Mouse (Mus musculus) cerebellum, postnatal 36 days (tissue): Measurements from ENCODE around the gene Sugct.

Experiments
- DNase-seq, 2 experiments: peaks; one replicate each; pipeline ENCODE4 v3.0.0; 2021 to 2022; ENCODE audit warnings: mixed read lengths in 2 of 2

Gene Sugct

GRCm38 (mm10) chr13:17694911-17695699, at the start of gene Sugct, which contains the start of gene Mplkip:
TSS of gene Sugct (minus strand) at chr13:17695553.
TSS of gene Mplkip (plus strand) at chr13:17695192.
- DNase-seq = peak; percentile 99 to 100

GRCm38 (mm10) chr13:17728798-17729197, 33.4 kb upstream of the Sugct start:
- DNase-seq = no peak

- no peak for DNase-seq
These were observed 32.6 kb upstream of the Sugct start for GRCm38 (mm10) chr13:17727922-17728321.

DNA sequence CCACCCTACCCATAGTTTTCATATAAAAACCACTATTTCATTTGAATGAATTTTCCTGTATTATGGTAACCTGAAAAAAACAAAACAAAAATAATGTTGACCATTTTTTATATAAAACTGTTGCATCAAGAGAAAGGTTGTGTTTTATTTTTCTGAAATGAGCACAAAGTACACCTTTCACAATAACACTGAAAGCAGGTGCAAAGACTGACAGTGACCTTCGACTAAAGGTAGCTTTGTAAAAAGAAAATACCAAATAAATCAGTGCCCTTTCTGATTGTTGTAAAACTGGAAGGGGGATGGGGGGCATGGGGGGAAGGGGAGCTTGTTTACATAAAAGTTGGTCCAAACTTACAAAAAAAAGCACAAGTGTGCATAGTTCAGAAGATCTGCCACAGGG, 22.0 kb upstream of the Sugct start:
- no peak for DNase-seq

DNA sequence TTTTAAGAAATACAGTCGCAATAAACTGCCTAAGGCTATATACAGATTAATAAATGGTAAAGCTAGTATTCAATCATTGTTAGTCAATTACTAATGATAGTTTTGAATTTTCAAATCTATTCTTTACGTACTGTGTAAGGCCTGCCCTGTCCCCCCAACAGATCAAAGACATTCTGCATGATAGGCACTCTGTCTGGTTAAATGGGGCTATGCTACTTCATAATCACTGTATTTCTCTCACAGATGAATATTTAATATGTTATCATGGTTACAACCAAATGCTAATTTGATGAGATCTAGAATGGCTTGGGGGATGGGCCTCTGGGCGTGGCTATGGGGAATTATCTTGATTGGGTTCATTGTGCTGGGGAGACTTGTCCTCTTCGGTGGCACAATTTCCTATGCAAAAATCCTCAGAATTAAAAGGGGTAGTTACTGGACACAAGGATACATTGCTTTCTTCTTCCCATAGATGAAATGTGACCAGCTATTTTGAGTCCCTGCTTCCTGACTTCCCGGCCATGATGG, 13.5 kb upstream of the Sugct start:
- no peak for DNase-seq

DNA sequence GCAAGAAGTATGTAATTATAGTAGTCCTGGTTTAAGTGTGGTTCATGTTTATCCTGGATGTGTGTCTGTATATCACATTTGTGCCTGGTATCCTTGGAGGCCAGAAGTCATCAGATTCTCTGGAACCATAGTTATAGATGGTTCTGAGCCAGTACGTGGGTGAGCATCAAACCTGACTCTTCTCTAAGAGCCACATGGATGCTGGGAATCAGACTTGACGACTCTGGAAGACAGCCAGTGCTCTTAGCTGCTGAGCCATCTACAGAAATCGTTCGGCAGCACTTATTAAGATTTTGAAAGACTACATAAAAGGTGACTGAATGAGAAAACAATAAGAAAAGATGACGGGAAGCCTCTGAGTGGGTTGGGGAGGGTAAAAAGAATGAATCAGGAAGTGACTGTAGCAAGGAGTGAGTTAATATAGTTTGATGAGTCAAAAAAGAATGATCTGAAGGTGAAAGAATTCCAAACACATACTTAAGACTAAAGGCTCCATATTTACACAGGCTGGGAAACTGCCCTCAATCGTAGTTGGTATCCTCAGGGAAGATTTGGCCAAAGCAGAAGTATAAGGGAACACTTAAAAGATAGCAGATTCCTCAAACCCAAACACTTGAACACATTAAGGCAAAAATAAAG, 10.0 kb upstream of the Sugct start:
- DNase-seq = no peak

GRCm38 (mm10) chr13:17702311-17702710, 7.0 kb upstream of the Sugct start:
- DNase-seq = no peak

GRCm38 (mm10) chr13:17701322-17701721, 6.0 kb upstream of the Sugct start:
- DNase-seq = no peak

GRCm38 (mm10) chr13:17700090-17700715, 4.8 kb upstream of the Sugct start:
- DNase-seq = no peak

DNA sequence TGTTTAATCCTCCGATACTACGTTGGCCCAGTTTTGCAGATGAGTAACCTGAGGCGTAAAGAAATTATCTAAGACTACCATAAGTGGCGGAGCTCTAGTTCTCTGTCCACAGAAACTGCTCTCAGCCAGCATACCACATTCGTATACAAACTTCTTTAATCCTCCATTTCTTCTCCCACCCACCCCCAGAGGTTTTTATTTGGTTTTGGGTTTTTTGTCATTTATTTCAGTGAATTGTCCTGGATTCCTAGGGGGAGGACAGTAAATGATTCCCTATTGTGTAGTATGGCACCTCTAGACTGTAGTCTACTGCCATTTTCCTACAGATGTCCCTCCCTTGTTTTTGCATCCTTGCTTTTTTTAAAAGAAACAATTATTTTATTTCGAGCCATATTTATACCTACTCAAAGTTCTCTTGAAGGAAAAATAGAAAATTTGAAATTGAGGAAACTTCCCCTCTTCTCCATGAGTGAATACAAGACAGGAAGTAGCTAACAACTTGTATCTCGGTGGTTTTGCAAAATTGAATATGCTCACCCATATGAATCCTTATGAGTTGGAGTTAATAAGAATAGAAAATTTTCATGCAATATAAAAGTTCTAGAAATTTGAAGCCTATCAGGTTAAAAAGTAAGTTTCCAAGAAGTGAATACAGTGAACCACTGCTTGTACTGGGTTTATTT, 686 bp upstream of the Sugct start:
- no peak for DNase-seq

DNA sequence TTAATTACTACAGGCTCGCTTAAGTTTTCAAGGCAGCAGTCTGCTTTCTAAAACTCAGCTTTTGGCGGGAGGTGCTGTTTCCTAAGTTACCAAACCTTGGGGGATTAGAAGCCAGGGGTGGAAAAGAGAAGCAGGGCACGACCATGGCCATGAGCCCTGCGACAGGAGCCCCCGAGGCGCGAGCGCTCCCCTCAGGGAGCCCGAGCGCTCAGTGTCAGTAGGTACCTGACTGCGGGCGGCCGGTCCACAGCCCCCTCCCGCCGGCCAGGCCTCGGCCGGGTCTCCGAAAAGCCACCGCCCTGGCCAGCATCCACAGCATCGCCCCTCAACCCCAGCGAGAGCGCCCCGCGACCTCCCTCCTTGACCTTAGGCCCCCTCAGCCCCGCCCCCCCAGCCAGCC, 939 bp downstream of the Sugct start:
- no peak for DNase-seq

DNA sequence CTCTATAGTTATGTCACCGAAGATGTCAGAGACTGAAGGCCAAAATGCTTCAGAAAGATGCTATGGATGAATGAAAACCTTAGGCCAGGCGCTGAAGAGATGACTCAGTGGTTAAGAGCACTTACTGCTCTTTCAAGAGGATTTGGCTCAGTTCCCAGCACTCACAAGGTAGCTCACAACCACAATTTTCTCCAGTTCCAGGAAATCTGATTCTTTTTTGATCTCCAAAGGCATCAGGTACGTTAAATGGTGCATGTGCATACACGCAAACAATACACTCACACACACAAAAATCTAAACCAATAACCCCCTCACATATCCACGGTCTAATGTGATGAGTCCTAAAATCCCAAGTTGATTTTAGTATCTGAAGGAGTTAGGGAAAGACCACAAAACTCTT, 1.5 kb downstream of the Sugct start:
- no peak for DNase-seq

- DNase-seq = no peak
These were observed 3.9 kb downstream of the Sugct start for GRCm38 (mm10) chr13:17691436-17691835.

GRCm38 (mm10) chr13:17690686-17691085, 4.7 kb downstream of the Sugct start:
- no peak for DNase-seq

- DNase-seq = no peak
These were observed 5.9 kb downstream of the Sugct start for GRCm38 (mm10) chr13:17689461-17689860.

GRCm38 (mm10) chr13:17671122-17671521, 24.2 kb downstream of the Sugct start:
- no peak for DNase-seq

- no peak for DNase-seq
These were observed 28.0 kb downstream of the Sugct start for GRCm38 (mm10) chr13:17667380-17667779.

DNA sequence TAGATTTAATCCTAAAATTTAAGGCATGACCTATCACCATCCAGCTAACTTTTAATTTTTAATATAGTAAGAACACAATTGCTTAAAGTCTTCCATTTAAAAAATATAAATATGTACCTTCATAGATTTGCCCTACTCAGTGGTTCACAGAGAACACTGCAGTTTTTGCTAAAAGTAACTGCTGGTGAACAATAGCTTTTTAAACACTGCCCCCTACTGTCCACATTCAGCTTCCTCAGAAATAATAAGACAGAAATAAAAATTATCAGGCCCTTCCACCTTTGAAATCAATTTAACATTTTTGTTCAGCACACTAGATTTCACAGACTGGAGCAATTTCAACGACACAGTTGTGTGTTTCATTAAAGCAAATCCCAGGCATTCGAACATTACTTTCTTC, 53.1 kb downstream of the Sugct start:
- DNase-seq = no peak

DNA sequence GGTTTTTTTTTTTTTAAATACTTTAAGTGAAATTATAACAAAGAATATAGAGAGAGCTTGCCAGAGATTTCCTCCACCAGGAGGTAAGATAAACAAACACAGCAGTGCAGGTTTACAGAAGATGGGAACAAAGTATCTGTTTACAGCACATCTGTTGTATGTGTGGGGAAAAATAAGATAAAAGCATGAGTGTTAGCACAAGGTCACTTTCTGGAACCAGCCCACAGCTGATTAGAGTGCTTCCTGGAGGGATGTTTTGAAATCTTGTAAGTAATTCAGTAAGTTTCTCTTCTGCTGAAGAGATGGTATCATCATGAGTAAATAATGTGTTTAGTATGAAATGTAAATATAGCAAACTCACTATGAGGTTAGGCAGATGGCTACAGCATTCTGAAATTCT, 57.3 kb downstream of the Sugct start:
- no peak for DNase-seq

- no peak for DNase-seq
These were observed 68.2 kb downstream of the Sugct start for GRCm38 (mm10) chr13:17627108-17627507.

GRCm38 (mm10) chr13:17624976-17625375, 70.4 kb downstream of the Sugct start:
- no peak for DNase-seq

GRCm38 (mm10) chr13:17606217-17606616, 89.1 kb downstream of the Sugct start:
- no peak for DNase-seq

GRCm38 (mm10) chr13:17604670-17605069, 90.7 kb downstream of the Sugct start:
- DNase-seq = no peak
